Mouse (Mus musculus) lung, adult 2 months (tissue): ENCODE results near the gene Mlst8. TPM values are rescaled to one million over a fixed set of nuclear protein-coding genes. Genes with fewer than 3 reads are reported as not detected.
"Not testable (repeated sequence)": the region's sequence is repeated elsewhere in the genome, so short reads cannot be mapped to it uniquely, and the experiment has no call there.

Experiments
- DNase-seq: peaks from one replicate; pipeline ENCODE4 v3.0.0; 2022
- H3K4me1 ChIP-seq: fragments of 200-500 bp; 2 replicates; pipeline ENCODE4 v1.6.1; 2011; ENCODE audit warnings: low read length; ENCODE audit not compliant: control insufficient read depth, insufficient read depth
- H3K4me3 ChIP-seq: fragments of 200-500 bp; replicated peaks from 2 replicates; pipeline ENCODE3; 2011; ENCODE audit warnings: low read depth, mild to moderate bottlenecking, control low read depth, low read length; ENCODE audit errors: extremely low read depth
- CTCF ChIP-seq: fragments of 200-500 bp; IDR thresholded peaks from 2 replicates; pipeline ENCODE4 v1.5.1; 2011; ENCODE audit warnings: mild to moderate bottlenecking, low read length, control low read depth; ENCODE audit not compliant: insufficient read depth
- POLR2A ChIP-seq: fragments of 200-500 bp; IDR thresholded peaks from 2 replicates; pipeline ENCODE4 v1.6.1; 2011; ENCODE audit warnings: low read depth, mild to moderate bottlenecking, control low read depth, low read length, borderline replicate concordance; ENCODE audit errors: extremely low read depth
- WGBS: fragments of 180-500 bp; shearing (Covaris S2); methylation state at CpG from one replicate; pipeline ENCODE4 v1.1.7; 2018; 5-methylcytosine and 5-hydroxymethylcytosine counted together
- polyA plus RNA-seq: library from polyadenylated mRNA; depleted of rRNA; stranded (reverse); fragments of >200 nt; gene quantifications from 2 replicates; pipeline ENCODE4 v1.2.3, GENCODE M21; 2012; rRNA removed

Gene Mlst8
- polyA plus RNA-seq, 1 experiment, result 43.2 TPM

- WGBS, result 3% methylated on average over 8 of the region's 8 CpGs
- DNase-seq, result no peak
- H3K4me1 ChIP-seq, result peaks cover 5% of the 10 kb centered on the region
- TF ChIP-seq CTCF (no peak), POLR2A (no peak)
- peak overlapping the region; percentile 90 for H3K4me3 ChIP-seq
Measured at GRCm38 (mm10) chr17:24427170-24427557, 51.7 kb downstream of the Mlst8 start.

DNA sequence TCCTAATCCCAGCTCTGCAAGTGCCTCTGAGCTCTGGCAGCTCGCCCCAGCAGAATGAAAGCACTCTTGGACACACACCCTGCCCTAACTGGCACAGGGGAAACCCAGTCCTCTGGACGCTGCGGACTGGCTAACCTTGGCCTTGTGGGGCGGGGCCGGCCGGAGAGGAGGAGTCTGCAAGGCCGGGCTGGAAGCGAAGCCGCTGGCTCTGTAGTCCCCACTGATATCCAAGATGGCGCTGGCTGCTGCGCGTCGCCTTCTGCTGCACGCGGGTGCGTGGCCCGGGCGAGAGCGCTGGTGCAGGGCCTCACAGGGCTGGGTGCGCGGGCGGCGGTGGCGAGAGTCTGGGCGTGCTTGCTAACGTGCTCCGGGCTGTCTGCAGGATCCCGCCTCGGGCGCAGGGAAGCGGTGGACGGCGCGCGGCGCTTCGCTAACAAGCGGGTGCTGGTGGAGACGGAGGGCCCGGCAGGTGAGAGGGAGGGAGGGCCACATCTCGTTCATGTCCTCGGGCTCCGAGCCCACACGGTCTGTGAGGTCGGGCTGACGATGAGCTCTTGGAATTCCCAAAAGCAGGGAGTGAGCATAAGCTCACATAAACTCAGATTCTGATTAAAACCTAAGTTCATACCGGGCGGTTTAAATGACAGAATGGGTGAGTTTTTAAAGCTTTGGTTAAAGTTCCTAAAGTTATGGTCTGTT is 52.3 kb downstream of the Mlst8 start, which contains the start of gene Eci1:
Gene Eci1, plus strand, starts transcription at position 171 of the 699 bp plus-strand sequence.
- under 1% methylated on average over 48 of the region's 48 CpGs for WGBS
- DNase-seq, result peak; percentile 93
- peaks cover 5% of the 10 kb centered on the region for H3K4me1 ChIP-seq
- H3K4me3 ChIP-seq, result peak within 1 kb of the TSS; percentile 90
- TF ChIP-seq POLR2A (peak; percentile 85), CTCF (no peak)

- TF ChIP-seq POLR2A (no peak), CTCF (no peak)
- no peak overlapping the region for H3K4me3 ChIP-seq
- WGBS, result 86% methylated on average over 7 of the region's 7 CpGs
Measured at GRCm38 (mm10) chr17:24425905-24426304, 53.0 kb downstream of the Mlst8 start.

DNA sequence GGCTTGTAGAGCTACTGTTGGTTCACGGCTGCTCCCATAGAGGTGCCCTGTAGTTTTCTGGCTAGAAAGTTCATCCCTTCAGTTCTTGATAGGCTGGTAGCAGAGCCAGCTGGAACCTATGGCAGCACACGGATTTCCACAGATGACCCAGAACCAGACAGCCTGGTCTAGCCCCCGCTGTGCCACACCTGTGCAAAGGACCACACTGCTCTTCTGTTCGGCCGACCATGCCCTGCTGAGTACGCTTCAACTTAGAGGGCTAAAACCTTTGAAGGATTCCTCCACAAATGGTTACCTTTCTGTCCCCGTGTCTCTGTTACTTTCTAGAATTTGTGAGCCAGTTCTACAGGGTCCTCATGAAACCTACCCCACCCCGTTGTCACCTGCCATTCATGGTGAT is 53.6 kb downstream of the Mlst8 start:
- not testable (repeated sequence) for H3K4me1 ChIP-seq, H3K4me3 ChIP-seq, DNase-seq
- 92% methylated on average over 6 of the region's 8 CpGs for WGBS

More at GRCm38 (mm10) chr17:24425905-24426304, 53.0 kb downstream of the Mlst8 start:
- H3K4me1 ChIP-seq, result peaks cover 5% of the 10 kb centered on the region
- no peak for DNase-seq

GRCm38 (mm10) chr17:24424489-24424888 is 54.4 kb downstream of the Mlst8 start:
- Histone ChIP-seq H3K4me1 (peaks cover 5% of the 10 kb centered on the region), H3K4me3 (no peak overlapping the region)
- WGBS, result 90% methylated on average over 5 of the region's 5 CpGs
- no peak for DNase-seq
- TF ChIP-seq CTCF (no peak), POLR2A (no peak)

Other genes with a start within 250 kb of the Mlst8 start
- gene Ccnf, start 227.6 kb downstream of the Mlst8 start, polyA plus RNA-seq, result 1.3 and 2.9 TPM in 2 replicates
- 0.40 and 0.78 TPM in 2 replicates for gene Abca17, start 128.0 kb downstream of the Mlst8 start, polyA plus RNA-seq
- gene Abca3, start 127.1 kb downstream of the Mlst8 start, polyA plus RNA-seq, result 231 and 262 TPM in 2 replicates
- 83.2 and 101 TPM in 2 replicates for gene Rnps1, start 64.5 kb downstream of the Mlst8 start, polyA plus RNA-seq
- 70.0 and 78.3 TPM in 2 replicates for gene Eci1, start 52.4 kb downstream of the Mlst8 start, polyA plus RNA-seq
- gene Dnase1l2, start 36.0 kb downstream of the Mlst8 start, polyA plus RNA-seq, result 7.7 and 22.4 TPM in 2 replicates
- gene E4f1, start 8.8 kb downstream of the Mlst8 start, polyA plus RNA-seq, result 85.9 and 90.1 TPM in 2 replicates
- 39.5 and 46.2 TPM in 2 replicates for gene Pgp, start 8.7 kb downstream of the Mlst8 start, polyA plus RNA-seq
- gene Bricd5, start 5.2 kb downstream of the Mlst8 start, polyA plus RNA-seq, result 0.15 and 0.43 TPM in 2 replicates
- gene Caskin1, start 9.5 kb upstream of the Mlst8 start, polyA plus RNA-seq, result 1.7 and 2.1 TPM in 2 replicates
- 237 and 263 TPM in 2 replicates for gene Traf7, start 48.9 kb upstream of the Mlst8 start, polyA plus RNA-seq
- gene Rab26, start 55.1 kb upstream of the Mlst8 start, polyA plus RNA-seq, result 1.1 and 1.2 TPM in 2 replicates
- 136 and 146 TPM in 2 replicates for gene Pkd1, start 70.8 kb upstream of the Mlst8 start, polyA plus RNA-seq
- 220 and 230 TPM in 2 replicates for gene Tsc2, start 153.6 kb upstream of the Mlst8 start, polyA plus RNA-seq
- gene Nthl1, start 153.6 kb upstream of the Mlst8 start, polyA plus RNA-seq, result 18.8 and 19.3 TPM in 2 replicates
- gene Slc9a3r2, start 171.2 kb upstream of the Mlst8 start, polyA plus RNA-seq, result 507 and 712 TPM in 2 replicates
- 77.9 and 131 TPM in 2 replicates for gene Npw, start 179.4 kb upstream of the Mlst8 start, polyA plus RNA-seq
- gene Zfp598, start 190.6 kb upstream of the Mlst8 start, polyA plus RNA-seq, result 89.7 and 89.8 TPM in 2 replicates
- 0.46 and 0.62 TPM in 2 replicates for gene Syngr3, start 210.9 kb upstream of the Mlst8 start, polyA plus RNA-seq
- gene Gfer, start 217.1 kb upstream of the Mlst8 start, polyA plus RNA-seq, result 13.7 and 20.3 TPM in 2 replicates
- 13.2 and 14.2 TPM in 2 replicates for gene Noxo1, start 217.2 kb upstream of the Mlst8 start, polyA plus RNA-seq
- gene Tbl3, start 228.6 kb upstream of the Mlst8 start, polyA plus RNA-seq, result 45.4 and 60.7 TPM in 2 replicates
- 0.29 and 0.57 TPM in 2 replicates for gene Rnf151, start 239.0 kb upstream of the Mlst8 start, polyA plus RNA-seq
- 1,603 and 2,135 TPM in 2 replicates for gene Rps2, start 239.0 kb upstream of the Mlst8 start, polyA plus RNA-seq
- 174 and 218 TPM in 2 replicates for gene Ndufb10, start 245.4 kb upstream of the Mlst8 start, polyA plus RNA-seq
- gene Rpl3l, start 248.7 kb upstream of the Mlst8 start, polyA plus RNA-seq, result 0.26 and 6.4 TPM in 2 replicates